Mouse (Mus musculus) 416B (cell line): Measurements from ENCODE around the gene Barx2.

Source experiments
- DNase-seq: peaks from one replicate; pipeline ENCODE4 v3.0.0; 2011; ENCODE audit warnings: low read depth

The Barx2 gene

DNA sequence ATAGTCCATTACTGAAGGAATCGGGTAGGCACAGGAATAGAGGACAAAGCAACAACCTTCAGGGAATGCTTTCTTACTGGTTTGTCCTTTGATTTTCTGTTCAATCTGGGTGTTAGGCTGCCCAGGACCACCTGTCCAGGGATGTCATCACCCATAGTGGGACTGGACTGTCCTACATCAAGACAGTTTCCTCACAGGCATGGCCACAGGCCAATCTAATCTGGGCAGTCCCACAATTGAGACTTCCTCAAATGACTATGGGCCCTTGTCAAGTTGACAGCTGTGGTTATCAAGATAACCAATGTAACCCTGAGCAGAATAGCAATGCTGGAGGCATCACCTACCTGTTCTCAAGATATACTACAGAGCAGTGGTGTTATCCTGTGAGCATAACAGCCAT, 110.6 kb downstream of the Barx2 start:
- DNase-seq, result no peak
